Mouse (Mus musculus): ENCODE data around the gene Kat6b.

GRCm38 (mm10) chr14:21600628-21601027 is 119.4 kb downstream of the Kat6b start:
- TF ChIP-seq CTCF (IDR thresholded peaks at IDR 0.05; ENCODE audit: borderline replicate concordance, insufficient read depth, low read depth, low read length), result no peak
- no peak for TF ChIP-seq POLR2A (IDR thresholded peaks at IDR 0.05; ENCODE audit: borderline replicate concordance, insufficient read depth, low read length)
